Mouse (Mus musculus): ENCODE results near the gene Prr14l. TPM values are rescaled to one million over a fixed set of nuclear protein-coding genes. Genes with fewer than 3 reads are reported as not detected.

The Prr14l gene
- 27.1 and 40.2 TPM in 2 replicates for polyA plus RNA-seq (2012; rRNA removed)

DNA sequence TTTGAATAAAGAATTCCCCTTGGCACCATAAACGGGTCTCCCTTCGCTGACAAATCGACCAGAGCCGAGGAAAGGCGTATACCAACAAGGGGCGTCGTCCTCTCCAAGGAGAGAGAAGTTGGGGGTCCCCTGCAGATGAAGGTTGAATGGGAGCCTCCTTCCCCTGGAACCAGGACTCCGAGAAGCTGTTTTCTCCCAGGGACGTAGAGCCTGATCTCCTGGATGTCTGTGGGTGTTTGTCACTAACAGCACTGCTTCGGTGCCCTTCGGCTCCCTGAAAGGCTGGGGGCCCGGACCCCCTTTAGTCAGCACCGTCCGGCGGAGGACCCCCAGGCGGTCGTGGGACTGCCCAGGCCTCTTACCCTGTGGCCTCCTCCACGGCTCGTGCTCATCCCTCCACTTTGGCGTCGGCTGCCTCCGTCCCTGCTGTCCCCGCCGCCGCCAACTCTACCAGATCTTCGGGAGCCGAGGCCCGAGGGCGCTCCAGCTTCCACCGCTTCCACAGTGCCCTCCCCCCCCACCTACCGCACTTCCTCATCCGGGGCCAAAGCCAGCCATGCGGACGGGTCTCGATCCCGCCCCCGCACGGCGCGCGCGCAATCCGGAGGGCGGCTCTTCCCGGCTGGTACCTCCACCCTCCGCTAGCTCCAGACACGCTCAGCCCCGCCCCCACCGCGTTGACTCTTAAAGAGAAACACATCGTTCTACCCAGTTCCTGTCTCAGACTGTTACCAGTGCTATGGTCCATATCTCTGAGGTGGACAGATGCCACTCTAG, at the start of gene Prr14l:
Gene Prr14l (minus strand): TSS at position 526 of the 777 bp plus-strand sequence.
- Histone ChIP-seq H3K27me3 (ENCODE audit: control insufficient read depth, insufficient read depth, low read length) (no peaks in the 10 kb centered on the region), H3K4me3 (ENCODE audit: control insufficient read depth, insufficient read depth, low read length) (peak within 1 kb of the TSS; percentile 79), H3K36me3 (ENCODE audit: control insufficient read depth, insufficient read depth, low read length) (no peaks in the 10 kb centered on the region), H3K4me1 (replicated peaks; ENCODE audit: control insufficient read depth, insufficient read depth, low read length) (peaks cover 6% of the 10 kb centered on the region; the same call in 1 of the 2 replicates), H3K27ac (ENCODE audit: control insufficient read depth, insufficient read depth, low read length) (peak within 1 kb of the TSS; percentile 25; the same call in 1 of the 2 replicates)
- TF ChIP-seq POLR2A (IDR thresholded peaks at IDR 0.05; ENCODE audit: control insufficient read depth, extremely low read depth, insufficient read depth, low read length, poor library complexity) (peak; percentile 89), CTCF (IDR thresholded peaks at IDR 0.05; ENCODE audit: borderline replicate concordance, control insufficient read depth, extremely low read depth, insufficient read depth, low read length, poor library complexity) (0 out of 2 replicates have a peak, but pooled peaks have one; percentile 41)
- peak; percentile 100 for DNase-seq
- WGBS: under 1% methylated on average over 51 of the region's 51 CpGs

DNA sequence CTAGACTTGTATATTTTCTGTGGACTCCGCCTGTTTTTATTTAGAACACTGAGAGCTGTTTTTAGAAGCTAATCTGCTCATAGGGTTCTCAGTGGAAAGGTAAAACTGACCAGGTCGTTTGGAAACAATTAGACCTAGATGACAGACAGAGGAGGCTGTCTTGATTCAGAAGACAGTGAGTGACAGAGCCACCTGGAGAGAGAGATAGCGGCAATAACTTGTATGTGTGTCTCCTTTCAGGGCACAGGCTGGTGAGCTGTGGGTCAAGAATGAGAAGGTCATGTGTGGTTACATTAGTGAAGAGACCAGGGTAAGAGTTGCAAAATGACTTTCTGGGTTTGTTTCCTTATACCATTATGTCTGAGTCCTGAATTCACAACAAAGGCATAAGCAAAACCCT, 32.7 kb upstream of the Prr14l start:
- H3K27ac ChIP-seq (ENCODE audit: control insufficient read depth, insufficient read depth, low read length): no peak overlapping the region
- H3K4me1 ChIP-seq (replicated peaks; ENCODE audit: control insufficient read depth, insufficient read depth, low read length): no peaks in the 10 kb centered on the region
- H3K27me3 ChIP-seq (ENCODE audit: control insufficient read depth, insufficient read depth, low read length): no peaks in the 10 kb centered on the region
- H3K4me3 ChIP-seq (ENCODE audit: control insufficient read depth, insufficient read depth, low read length): no peak overlapping the region
- 87% methylated on average over 3 of the region's 3 CpGs for WGBS
- H3K36me3 ChIP-seq (ENCODE audit: control insufficient read depth, insufficient read depth, low read length): peaks cover 18% of the 10 kb centered on the region
- DNase-seq: no peak
- TF ChIP-seq POLR2A (IDR thresholded peaks at IDR 0.05; ENCODE audit: control insufficient read depth, extremely low read depth, insufficient read depth, low read length, poor library complexity) (no peak), CTCF (IDR thresholded peaks at IDR 0.05; ENCODE audit: borderline replicate concordance, control insufficient read depth, extremely low read depth, insufficient read depth, low read length, poor library complexity) (no peak)

DNA sequence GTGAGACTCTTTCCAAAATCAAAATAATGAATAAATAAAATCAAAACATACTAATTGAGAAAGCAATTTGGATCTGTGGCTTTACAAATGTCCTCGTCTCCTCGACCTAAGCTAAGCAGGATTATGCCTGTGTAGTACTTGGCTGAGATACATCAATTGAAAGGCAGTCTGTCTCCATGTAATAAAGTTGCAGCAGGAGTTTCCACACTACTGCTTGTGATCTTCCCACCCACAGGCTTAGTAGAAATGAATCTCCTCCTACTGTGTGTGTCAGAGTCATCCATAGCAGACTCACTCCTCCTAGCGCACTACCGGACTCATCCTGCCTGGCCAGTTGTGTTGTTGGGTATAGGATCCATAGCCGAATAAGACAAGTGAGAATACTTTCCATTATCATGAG, 18.3 kb upstream of the Prr14l start:
- WGBS: 95% methylated on average over 5 of the region's 5 CpGs
- no peak for DNase-seq
- H3K27me3 ChIP-seq (ENCODE audit: control insufficient read depth, insufficient read depth, low read length): no peaks in the 10 kb centered on the region
- H3K4me1 ChIP-seq (replicated peaks; ENCODE audit: control insufficient read depth, insufficient read depth, low read length): no peaks in the 10 kb centered on the region
- no peak overlapping the region for H3K4me3 ChIP-seq (ENCODE audit: control insufficient read depth, insufficient read depth, low read length)
- TF ChIP-seq POLR2A (IDR thresholded peaks at IDR 0.05; ENCODE audit: control insufficient read depth, extremely low read depth, insufficient read depth, low read length, poor library complexity): no peak
- no peak for TF ChIP-seq CTCF (IDR thresholded peaks at IDR 0.05; ENCODE audit: borderline replicate concordance, control insufficient read depth, extremely low read depth, insufficient read depth, low read length, poor library complexity)
- H3K36me3 ChIP-seq (ENCODE audit: control insufficient read depth, insufficient read depth, low read length): peaks cover 22% of the 10 kb centered on the region
- no peak overlapping the region for H3K27ac ChIP-seq (ENCODE audit: control insufficient read depth, insufficient read depth, low read length)

DNA sequence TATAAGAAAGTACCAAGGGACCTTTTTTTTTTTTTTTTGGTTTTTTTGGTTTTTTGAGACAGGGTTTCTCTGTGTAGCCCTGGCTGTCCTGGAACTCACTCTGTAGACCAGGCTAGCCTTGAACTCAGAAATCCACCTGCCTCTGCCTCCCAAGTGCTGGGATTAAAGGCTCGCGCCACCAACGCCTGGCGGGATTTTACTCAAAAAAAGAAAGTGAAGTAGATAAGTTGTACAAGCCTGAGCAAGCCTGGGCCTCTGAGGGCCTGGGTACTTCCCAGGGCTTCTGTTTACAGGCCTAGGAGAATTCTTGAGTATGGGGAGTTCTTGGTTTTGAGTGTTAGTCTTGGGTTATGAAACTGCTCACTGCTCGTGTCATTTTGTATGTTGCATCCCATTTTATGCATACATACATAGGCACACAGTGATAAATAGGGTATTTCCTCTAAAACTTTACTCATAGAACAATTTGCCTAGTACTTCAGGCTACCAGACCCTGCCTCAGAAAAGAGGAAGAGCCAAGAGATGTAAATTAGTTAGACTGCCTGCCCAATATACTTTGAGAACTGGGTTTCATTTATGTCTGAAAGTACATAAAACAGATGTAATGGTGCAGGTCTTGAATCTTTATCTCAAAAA, 15.5 kb upstream of the Prr14l start:
- Histone ChIP-seq H3K27ac (ENCODE audit: control insufficient read depth, insufficient read depth, low read length) (no peak overlapping the region), H3K27me3 (ENCODE audit: control insufficient read depth, insufficient read depth, low read length) (no peaks in the 10 kb centered on the region), H3K36me3 (ENCODE audit: control insufficient read depth, insufficient read depth, low read length) (peaks cover 12% of the 10 kb centered on the region), H3K4me1 (replicated peaks; ENCODE audit: control insufficient read depth, insufficient read depth, low read length) (no peaks in the 10 kb centered on the region), H3K4me3 (ENCODE audit: control insufficient read depth, insufficient read depth, low read length) (no peak overlapping the region)
- TF ChIP-seq POLR2A (IDR thresholded peaks at IDR 0.05; ENCODE audit: control insufficient read depth, extremely low read depth, insufficient read depth, low read length, poor library complexity) (no peak), CTCF (IDR thresholded peaks at IDR 0.05; ENCODE audit: borderline replicate concordance, control insufficient read depth, extremely low read depth, insufficient read depth, low read length, poor library complexity) (no peak)
- DNase-seq: no peak
- WGBS: 93% methylated on average over 5 of the region's 5 CpGs

DNA sequence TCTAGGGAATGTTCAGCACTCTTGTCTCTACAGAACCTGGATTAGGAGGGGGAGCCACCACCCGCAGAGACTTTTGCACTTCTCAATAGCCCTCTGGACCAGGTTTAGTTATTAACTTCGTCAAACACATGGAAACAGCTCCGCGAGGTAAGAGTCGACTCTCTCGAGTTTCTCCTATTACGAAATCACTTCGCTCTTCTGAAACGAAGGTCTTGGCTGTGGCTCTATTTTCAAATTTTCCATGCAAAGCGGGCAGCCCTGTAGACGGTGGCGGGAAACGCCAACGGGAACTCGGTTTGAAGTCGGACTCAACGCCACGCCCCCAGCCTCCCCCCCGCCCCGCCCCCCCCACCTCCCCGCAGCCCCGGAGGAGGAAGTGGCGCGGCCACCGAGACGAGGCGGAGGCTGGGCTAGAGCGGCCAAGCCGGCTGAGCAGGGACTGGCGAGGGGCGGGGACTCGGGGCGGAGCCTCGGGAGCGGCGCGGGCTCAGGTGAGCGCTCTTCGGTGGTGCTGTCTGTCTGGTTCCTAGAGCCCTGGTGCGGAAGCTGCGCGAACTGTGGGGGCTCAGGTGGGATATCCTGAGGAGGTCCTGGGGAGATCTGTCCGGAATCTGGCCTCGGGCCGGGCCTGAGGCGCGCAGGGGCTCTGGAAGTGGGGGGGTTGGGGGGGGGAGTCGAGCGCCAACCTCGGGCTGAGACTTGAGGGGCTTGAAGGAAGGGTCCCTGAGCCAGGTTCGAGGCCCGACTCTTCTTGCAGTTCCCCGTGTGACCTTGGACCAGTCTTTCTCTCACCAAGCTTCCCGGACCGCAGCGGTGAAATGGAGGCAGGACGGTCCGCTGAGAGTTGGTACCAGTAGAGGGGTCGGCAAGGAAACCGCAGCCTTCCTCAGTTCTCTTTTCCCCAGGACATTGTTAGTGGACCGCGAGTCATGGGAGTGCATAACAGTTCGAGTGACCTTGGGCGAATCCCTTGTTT, 9.5 kb upstream of the Prr14l start, which contains the start of gene Depdc5:
Gene Depdc5 (plus strand): TSS at position 449 of the 976 bp plus-strand sequence.
- Histone ChIP-seq H3K4me3 (ENCODE audit: control insufficient read depth, insufficient read depth, low read length) (peak within 1 kb of the TSS; percentile 69), H3K4me1 (replicated peaks; ENCODE audit: control insufficient read depth, insufficient read depth, low read length) (peaks cover 3% of the 10 kb centered on the region; the same call in 1 of the 2 replicates), H3K27ac (ENCODE audit: control insufficient read depth, insufficient read depth, low read length) (peak within 1 kb of the TSS; percentile 7; the same call in 1 of the 2 replicates), H3K27me3 (ENCODE audit: control insufficient read depth, insufficient read depth, low read length) (no peaks in the 10 kb centered on the region), H3K36me3 (ENCODE audit: control insufficient read depth, insufficient read depth, low read length) (peaks cover 6% of the 10 kb centered on the region)
- under 1% methylated on average over 64 of the region's 64 CpGs for WGBS
- DNase-seq: peak; percentile 98
- no peak for TF ChIP-seq CTCF (IDR thresholded peaks at IDR 0.05; ENCODE audit: borderline replicate concordance, control insufficient read depth, extremely low read depth, insufficient read depth, low read length, poor library complexity)
- TF ChIP-seq POLR2A (IDR thresholded peaks at IDR 0.05; ENCODE audit: control insufficient read depth, extremely low read depth, insufficient read depth, low read length, poor library complexity): peak; percentile 76
